Mouse (Mus musculus): ENCODE measurements around the gene Serpinb7.

Serpinb7 gene

GRCm38 (mm10) chr1:107399355-107399754, at the start of gene Serpinb7:
TSS of gene Serpinb7 (plus strand) at chr1:107399655.
- DNase-seq (ENCODE audit: extremely low read depth, insufficient read length, low spot score), result no peak

DNA sequence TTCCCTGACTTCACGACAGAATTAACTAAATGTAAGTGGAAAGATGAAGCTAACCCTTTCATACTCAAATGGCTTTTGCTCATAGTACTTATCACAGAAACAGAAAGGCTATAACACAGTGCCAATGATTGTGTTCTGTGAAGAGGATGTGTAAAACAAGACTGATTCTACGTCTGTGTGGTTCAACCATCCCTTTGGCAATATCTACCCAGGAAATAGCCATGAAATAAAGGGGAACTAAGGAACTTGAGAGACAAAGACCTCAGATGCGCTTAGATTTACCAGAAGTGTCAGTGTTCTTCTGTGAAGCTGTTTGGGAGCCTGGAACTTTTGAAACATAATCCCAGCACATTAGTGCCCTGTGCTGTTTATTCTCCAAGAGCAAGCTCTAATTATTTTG, 49.1 kb upstream of the Serpinb7 start:
- DNase-seq (ENCODE audit: extremely low read depth, insufficient read length, low spot score), result no peak

GRCm38 (mm10) chr1:107351115-107351514, 48.3 kb upstream of the Serpinb7 start:
- DNase-seq (ENCODE audit: extremely low read depth, insufficient read length, low spot score), result no peak

- no peak for DNase-seq (ENCODE audit: extremely low read depth, insufficient read length, low spot score)
These were observed 46.4 kb upstream of the Serpinb7 start for GRCm38 (mm10) chr1:107353046-107353445.

- no peak for DNase-seq (ENCODE audit: extremely low read depth, insufficient read length, low spot score)
These were observed 38.6 kb upstream of the Serpinb7 start, which contains the start of gene Serpinb11 for GRCm38 (mm10) chr1:107360898-107361297. TSS of gene Serpinb11 (plus strand) at chr1:107361198.

DNA sequence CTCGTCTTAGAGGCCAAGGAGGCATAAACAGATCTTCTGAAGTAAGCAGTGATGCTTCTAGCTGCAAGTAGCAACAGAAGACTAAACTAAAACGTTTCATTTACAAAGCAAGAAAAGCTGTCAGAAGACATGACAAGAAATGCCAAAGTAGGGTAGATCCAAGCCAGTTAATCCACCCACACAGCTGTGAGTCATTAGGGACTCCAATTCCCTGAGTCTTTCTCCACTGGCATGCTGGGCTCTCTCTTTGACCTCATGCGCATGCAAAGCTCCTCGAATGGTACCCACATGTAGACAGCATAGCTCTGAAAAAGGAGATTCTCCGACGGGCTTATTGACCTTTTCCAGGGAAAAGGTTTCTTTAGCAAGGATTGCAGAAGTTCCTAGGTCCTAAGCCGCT, 33.5 kb upstream of the Serpinb7 start:
- no peak for DNase-seq (ENCODE audit: extremely low read depth, insufficient read length, low spot score)

DNA sequence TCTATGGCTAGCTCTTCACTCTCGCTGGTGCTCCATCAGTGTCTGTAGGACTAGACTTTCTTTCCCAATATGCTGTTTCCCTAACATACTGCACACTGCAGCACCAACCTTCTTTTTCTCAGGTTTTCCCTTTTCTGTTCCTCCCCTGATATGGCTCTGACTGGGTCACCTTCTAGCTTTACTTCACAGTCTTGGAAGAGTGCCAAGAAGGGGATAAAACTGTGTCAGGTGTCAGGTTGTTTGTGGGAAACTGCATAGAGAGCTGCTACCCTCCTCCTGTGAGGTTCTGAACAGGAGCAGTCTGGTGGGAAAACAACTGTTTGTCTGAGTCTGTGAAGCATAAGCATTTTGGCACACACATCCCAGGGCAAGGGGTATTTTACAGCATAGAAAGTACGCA, 30.5 kb upstream of the Serpinb7 start:
- DNase-seq (ENCODE audit: extremely low read depth, insufficient read length, low spot score), result no peak

DNA sequence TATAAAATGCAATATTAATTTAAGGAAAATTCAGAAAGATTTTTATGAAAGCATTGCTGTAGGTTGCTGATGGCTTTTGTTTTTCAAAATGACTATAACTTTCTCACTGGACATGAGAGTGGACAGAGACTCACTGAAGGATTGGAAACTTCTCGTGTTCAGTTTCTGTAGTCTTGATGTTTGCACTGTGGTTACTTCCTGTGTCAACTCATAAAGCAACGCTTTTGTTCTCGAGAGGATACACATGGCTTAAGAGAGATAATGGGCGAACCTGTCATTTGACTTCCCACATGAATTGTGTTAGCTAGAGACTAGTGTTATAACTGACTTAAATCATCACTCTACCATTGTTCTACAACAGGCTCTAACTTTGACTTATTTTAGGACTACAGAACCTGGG, 22.5 kb upstream of the Serpinb7 start:
- DNase-seq (ENCODE audit: extremely low read depth, insufficient read length, low spot score), result no peak

GRCm38 (mm10) chr1:107378368-107378767, 21.1 kb upstream of the Serpinb7 start:
- DNase-seq (ENCODE audit: extremely low read depth, insufficient read length, low spot score), result no peak

- no peak for DNase-seq (ENCODE audit: extremely low read depth, insufficient read length, low spot score)
These were observed 18.0 kb upstream of the Serpinb7 start for GRCm38 (mm10) chr1:107381491-107381890.

DNA sequence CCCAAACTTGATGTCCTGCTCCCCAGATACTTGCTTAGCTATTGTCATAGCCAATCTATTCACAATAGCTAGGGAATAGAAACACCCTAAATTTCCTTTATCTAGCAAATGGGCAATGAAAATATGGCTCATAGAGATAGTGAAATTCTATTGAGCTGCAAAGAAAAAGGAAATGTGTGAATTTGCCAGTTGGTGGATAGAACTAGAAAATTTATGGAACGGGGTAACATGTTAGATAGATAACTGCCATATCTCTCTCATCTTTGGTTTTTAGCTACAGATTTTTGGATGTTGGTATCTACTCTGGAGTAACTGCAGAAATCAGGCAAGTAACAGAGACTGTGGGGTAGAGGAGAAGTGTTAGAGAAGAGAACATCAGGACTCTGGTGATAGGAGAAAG, 17.1 kb upstream of the Serpinb7 start:
- no peak for DNase-seq (ENCODE audit: extremely low read depth, insufficient read length, low spot score)

DNA sequence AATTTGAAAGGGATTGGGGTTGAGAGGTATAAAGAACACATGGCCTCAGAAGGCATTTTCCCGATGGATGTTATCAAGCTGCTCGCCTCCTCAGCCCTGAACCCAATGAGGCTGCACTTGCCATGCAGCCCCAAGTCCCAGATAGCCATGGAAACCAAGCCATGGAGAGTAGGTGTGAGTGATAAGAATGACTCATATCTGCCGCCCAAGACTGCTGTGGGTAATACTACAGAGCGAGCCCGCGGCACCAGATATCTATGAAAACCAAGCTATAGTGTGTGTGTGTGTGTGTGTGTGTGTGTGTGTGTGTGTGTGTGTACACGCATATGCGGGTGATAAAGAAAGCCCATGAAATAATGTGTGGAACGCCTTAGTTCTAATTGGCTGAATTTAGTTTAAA, 14.9 kb upstream of the Serpinb7 start:
- no peak for DNase-seq (ENCODE audit: extremely low read depth, insufficient read length, low spot score)

GRCm38 (mm10) chr1:107389753-107390152, 9.7 kb upstream of the Serpinb7 start:
- DNase-seq (ENCODE audit: extremely low read depth, insufficient read length, low spot score), result no peak

GRCm38 (mm10) chr1:107397481-107397880, 2.0 kb upstream of the Serpinb7 start:
- DNase-seq (ENCODE audit: extremely low read depth, insufficient read length, low spot score), result no peak

DNA sequence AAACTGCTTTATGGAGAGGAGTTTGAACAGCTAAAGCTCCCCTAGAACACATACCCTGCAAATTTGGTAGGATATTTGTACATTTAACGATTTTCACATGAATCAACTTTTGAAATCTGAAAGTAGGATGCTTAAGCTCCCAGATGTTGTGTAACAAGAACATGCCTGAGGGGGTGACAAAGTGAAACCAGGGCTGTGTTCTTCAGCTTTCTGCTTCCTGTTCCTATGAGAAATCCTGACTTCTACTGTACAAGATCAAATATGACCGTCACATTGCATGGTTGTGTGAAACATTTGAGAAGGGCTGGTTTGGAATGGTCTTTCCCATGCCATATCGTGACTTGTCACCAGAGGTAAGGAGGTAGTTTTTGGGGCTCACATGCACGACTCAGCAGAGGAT, 2.6 kb downstream of the Serpinb7 start:
- no peak for DNase-seq (ENCODE audit: extremely low read depth, insufficient read length, low spot score)

- no peak for DNase-seq (ENCODE audit: extremely low read depth, insufficient read length, low spot score)
These were observed 15.2 kb downstream of the Serpinb7 start for GRCm38 (mm10) chr1:107414650-107415049.

GRCm38 (mm10) chr1:107422487-107422886, 23.0 kb downstream of the Serpinb7 start:
- DNase-seq (ENCODE audit: extremely low read depth, insufficient read length, low spot score), result no peak

- DNase-seq (ENCODE audit: extremely low read depth, insufficient read length, low spot score), result no peak
These were observed 31.8 kb downstream of the Serpinb7 start for GRCm38 (mm10) chr1:107431253-107431652.

DNA sequence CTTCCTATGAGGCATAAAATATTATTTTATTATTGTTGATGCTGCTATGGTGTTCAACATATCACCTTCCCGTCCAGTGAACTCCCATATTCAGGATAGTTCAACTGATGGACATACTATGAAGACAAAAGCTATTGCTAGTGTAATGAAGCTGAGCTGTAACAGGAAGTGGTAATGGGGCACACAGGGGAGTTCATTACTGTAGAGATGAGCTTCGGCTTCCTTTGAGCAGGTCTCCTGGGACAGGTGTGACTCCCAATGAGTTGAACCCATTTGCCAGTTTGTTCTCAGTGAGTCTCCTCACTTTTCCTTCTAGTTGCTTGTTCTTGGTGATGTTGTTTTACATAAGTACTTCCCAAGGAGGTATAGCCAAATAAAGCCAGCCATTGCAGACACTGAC, 36.1 kb downstream of the Serpinb7 start:
- no peak for DNase-seq (ENCODE audit: extremely low read depth, insufficient read length, low spot score)

DNA sequence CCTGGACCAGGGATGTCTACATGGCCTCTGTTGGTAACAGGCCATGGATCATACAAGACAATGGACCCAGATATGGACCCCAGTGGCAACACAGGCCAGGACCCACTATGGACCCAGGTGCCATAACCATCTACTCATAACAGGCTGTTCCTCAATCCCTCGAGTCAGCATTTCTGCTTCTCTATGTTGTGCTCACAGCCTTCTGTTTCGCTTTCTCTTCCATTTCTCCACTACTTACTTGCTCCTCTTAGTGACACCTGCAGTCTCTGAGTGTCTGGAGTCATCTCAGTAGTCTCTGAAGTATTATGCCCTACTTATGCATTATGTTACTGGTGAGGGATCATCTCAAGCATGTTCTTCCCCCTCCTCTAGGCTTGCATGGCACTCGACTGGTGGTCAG, 40.0 kb downstream of the Serpinb7 start:
- DNase-seq (ENCODE audit: extremely low read depth, insufficient read length, low spot score), result no peak

DNA sequence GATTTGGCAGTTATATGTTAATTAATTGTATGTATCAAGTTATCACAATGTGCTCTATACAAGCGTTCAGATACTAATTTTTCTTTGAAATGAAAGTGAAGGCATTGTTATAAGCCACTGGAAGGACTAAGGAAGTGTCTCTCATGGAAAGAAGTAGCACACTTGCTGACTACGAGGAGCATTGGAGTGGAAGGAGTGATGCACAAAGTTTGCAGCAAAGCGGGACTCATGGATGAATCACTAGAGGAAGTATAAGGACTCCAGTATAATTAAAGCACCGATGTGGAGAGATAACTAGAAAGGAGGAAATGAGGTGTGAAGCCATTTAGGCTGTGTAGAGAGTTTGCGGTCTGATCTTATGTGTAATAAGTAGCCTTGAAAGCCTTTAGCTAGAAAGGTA, 45.9 kb downstream of the Serpinb7 start:
- DNase-seq (ENCODE audit: extremely low read depth, insufficient read length, low spot score), result no peak

DNA sequence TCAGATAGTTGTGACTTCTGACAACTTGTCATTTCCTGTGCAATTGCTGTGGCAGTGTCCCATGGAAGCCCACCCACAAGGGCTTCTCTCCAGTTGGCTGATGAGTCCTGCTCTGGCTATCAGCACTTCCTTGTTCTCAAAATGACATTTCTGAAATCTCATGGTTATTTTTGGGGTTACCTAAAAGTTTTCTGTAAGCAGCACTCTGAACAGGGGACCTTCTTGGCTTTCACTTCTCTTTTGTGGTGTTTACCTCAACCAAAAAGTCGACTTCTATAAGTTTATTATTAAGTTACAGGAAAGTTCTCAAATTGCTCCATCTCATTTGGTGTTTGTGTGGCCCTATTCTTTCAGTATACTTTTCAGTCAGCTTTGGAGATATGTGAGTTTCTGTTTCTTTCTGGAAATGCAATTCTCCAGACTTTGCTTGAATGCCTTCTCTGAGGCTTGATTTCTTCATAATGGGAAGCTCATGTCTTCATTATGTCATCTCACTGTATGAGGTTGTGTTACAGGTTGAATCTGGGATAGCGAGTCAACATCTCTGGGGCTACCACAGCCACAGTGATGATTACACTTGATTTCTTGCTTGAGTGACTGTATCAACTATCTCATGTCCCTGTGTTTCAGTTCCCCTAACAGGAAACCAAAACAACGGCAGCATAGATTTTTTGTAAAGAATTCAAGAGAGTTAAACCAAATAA, 47.9 kb downstream of the Serpinb7 start:
- no peak for DNase-seq (ENCODE audit: extremely low read depth, insufficient read length, low spot score)

DNA sequence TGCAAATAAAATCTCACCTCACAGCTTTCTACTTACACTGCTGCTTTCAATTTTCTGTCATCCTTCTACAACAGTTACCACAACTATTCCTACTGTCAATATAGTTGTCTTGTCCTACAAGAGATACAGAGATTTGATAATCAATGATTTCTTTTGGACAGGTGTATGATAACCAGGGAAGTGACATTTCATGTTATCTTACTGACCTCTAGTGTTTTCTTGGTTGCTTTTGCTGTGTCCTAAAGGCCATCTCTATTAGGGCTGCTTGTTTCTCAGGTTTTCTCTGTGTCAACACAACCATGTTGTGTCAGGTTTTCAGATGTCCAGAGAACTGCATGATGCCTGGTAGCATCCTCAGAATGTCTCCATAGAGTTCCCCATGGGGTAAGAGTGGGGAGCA, 80.5 kb downstream of the Serpinb7 start:
- no peak for DNase-seq (ENCODE audit: extremely low read depth, insufficient read length, low spot score)
